Mouse (Mus musculus): ENCODE measurements around the gene Emc6. TPM values are rescaled to one million over a fixed set of nuclear protein-coding genes. Genes with fewer than 3 reads are reported as not detected.

Gene Emc6
- polyA plus RNA-seq, 1 experiment, result 47.9 TPM

DNA sequence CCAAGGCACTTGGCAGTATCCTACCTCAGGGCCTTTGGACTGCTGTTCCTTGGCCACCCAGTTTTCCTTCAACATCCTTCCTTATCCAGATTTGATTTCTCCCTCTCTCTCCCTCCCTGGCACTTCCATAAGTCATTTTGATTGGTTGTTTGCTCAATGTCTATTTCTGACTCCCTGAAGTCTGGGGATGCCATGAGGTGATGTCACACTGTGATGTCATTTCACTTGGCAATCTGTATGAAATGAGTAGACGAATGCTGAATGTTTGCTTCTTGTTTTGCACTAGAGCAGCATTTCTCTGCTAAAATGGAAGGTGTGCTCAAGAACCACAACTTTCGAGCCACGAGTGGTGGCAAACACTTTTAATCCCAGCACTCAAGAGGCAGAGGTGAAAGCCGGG lies 15.2 kb downstream of the Emc6 start:
- Histone ChIP-seq H3K4me1 (ENCODE audit: control insufficient read depth, insufficient read depth, low read length) (no peaks in the 10 kb centered on the region; the same call in 1 of the 2 replicates), H3K4me3 (replicated peaks; ENCODE audit: extremely low read depth, low read depth, low read length) (no peak overlapping the region)
- no peak for TF ChIP-seq CTCF (IDR thresholded peaks at IDR 0.05; ENCODE audit: insufficient read depth, low read length)
- TF ChIP-seq POLR2A (IDR thresholded peaks at IDR 0.05; ENCODE audit: borderline replicate concordance, extremely low read depth, low read depth, low read length), result no peak
- 67% methylated on average over 4 of the region's 4 CpGs for WGBS
- DNase-seq, result no peak

DNA sequence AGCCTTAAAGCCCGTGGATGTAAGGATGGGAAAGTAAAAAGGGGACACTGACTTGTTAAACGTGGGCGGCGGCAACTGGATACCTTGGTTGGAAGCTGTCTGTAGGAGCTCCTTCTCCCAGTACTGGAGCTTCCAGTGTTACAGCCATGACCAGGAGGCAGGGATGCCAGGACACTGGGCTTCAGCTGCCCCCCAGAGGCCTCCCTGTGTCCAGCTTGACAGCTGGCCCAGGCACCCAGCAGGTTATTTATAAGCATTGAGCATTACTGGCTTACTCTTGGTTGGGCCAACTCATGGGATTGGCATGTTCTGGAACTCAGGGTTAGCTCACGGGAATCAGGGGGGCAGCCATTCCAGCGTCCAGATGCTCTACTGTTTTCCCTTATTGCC lies 16.0 kb downstream of the Emc6 start:
- H3K4me3 ChIP-seq (replicated peaks; ENCODE audit: extremely low read depth, low read depth, low read length), result peak overlapping the region; percentile 59
- 21% methylated on average over 6 of the region's 6 CpGs for WGBS
- TF ChIP-seq POLR2A (IDR thresholded peaks at IDR 0.05; ENCODE audit: borderline replicate concordance, extremely low read depth, low read depth, low read length) (no peak), CTCF (IDR thresholded peaks at IDR 0.05; ENCODE audit: insufficient read depth, low read length) (no peak)
- DNase-seq, result peak; percentile 47
- no peaks in the 10 kb centered on the region; the same call in 1 of the 2 replicates for H3K4me1 ChIP-seq (ENCODE audit: control insufficient read depth, insufficient read depth, low read length)

DNA sequence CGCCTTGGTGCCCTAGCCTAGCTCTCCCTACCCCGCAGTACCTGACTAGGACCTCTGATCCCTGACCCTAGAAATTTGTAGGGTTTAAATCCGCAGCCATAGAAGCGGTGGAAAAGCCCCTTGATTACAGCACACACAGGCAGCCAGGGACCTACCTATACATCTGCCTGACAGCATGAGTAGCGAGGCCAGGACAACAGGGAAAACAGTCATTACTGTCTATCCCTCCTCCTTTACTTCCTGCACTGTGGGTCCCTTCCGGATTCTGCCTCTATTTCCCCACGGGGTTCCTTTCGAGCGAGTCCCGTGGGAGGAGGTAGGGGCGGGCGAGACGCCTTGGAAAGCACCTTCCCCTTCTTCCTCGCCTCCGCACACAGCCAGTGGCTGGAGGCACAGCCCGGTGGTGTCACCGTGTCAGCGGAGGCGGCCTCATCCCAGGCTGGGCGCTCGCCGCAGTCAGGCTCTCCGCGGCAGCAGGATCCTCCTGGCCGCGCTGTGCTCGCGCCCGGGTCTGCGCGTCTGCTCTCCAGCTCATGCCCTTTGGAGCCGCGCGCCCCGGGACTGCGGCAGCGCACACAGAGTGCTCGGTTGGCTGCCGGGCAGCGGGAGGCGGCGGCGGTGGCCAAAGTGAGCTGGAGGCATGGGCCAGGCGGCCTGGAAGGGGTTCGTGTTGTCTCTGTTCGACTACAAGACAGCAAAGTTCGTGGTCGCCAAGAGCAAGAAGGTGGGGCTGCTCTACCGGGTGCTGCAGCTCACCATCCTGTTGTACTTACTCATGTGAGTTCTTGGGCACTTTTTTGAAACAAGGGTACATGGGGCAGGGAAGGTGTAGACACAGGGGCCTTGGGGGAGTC lies 16.7 kb downstream of the Emc6 start, which contains the start of gene P2rx5:
Gene P2rx5, plus strand, starts transcription at position 465 of the 854 bp plus-strand sequence.
- no peaks in the 10 kb centered on the region; the same call in 1 of the 2 replicates for H3K4me1 ChIP-seq (ENCODE audit: control insufficient read depth, insufficient read depth, low read length)
- H3K4me3 ChIP-seq (replicated peaks; ENCODE audit: extremely low read depth, low read depth, low read length), result peak within 1 kb of the TSS; percentile 59
- DNase-seq, result peak; percentile 54
- TF ChIP-seq POLR2A (IDR thresholded peaks at IDR 0.05; ENCODE audit: borderline replicate concordance, extremely low read depth, low read depth, low read length) (no peak), CTCF (IDR thresholded peaks at IDR 0.05; ENCODE audit: insufficient read depth, low read length) (no peak)
- 4% methylated on average over 49 of the region's 49 CpGs for WGBS

DNA sequence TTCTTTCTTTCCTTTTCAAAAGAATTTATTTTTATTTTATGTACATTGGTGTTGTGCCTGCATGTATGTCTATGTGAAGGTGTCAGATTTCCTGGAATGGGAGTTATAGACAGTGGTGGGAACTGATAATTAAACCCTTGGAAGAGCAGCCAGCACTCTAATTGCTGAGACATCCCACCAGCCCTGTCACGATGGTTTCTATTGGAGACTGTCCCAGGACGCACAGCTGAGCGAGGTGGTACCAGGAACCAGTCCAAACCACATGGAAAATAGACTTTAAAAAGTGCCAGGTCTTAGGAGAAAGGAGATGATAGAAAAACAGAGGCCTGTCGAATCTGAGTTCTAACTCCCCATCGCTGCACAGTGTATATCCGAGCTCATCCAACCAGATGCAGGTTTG lies 21.8 kb downstream of the Emc6 start:
- DNase-seq, result no peak
- Histone ChIP-seq H3K4me1 (ENCODE audit: control insufficient read depth, insufficient read depth, low read length) (no peaks in the 10 kb centered on the region), H3K4me3 (replicated peaks; ENCODE audit: extremely low read depth, low read depth, low read length) (no peak overlapping the region)
- TF ChIP-seq CTCF (IDR thresholded peaks at IDR 0.05; ENCODE audit: insufficient read depth, low read length) (no peak), POLR2A (IDR thresholded peaks at IDR 0.05; ENCODE audit: borderline replicate concordance, extremely low read depth, low read depth, low read length) (no peak)
- WGBS, result 66% methylated on average over 6 of the region's 6 CpGs

DNA sequence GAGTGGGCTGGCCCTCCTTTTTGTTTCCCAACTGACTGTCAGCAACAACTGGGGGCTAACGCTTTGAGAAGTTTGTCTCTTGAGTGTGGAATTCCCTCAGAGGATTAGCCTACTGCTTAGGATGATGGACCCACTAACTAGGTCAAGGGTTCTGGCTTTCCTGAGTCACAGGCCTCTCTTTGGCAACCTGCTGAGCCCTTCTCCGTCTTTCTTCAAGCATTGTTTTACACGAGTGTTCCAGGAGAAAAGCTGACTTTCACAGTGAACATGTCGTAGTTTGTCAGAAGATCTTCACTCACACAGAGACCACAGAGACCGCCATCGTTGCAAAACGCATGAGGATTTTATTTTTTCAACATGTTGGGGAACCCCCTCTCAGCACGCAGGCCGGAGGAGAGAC lies 28.6 kb downstream of the Emc6 start:
- 0 out of 2 replicates have a peak, but pooled peaks cover 2% of the 10 kb centered on the region for H3K4me1 ChIP-seq (ENCODE audit: control insufficient read depth, insufficient read depth, low read length)
- H3K4me3 ChIP-seq (replicated peaks; ENCODE audit: extremely low read depth, low read depth, low read length), result no peak overlapping the region
- TF ChIP-seq CTCF (IDR thresholded peaks at IDR 0.05; ENCODE audit: insufficient read depth, low read length) (no peak), POLR2A (IDR thresholded peaks at IDR 0.05; ENCODE audit: borderline replicate concordance, extremely low read depth, low read depth, low read length) (no peak)
- no peak for DNase-seq
- WGBS, result 69% methylated on average over 9 of the region's 9 CpGs

DNA sequence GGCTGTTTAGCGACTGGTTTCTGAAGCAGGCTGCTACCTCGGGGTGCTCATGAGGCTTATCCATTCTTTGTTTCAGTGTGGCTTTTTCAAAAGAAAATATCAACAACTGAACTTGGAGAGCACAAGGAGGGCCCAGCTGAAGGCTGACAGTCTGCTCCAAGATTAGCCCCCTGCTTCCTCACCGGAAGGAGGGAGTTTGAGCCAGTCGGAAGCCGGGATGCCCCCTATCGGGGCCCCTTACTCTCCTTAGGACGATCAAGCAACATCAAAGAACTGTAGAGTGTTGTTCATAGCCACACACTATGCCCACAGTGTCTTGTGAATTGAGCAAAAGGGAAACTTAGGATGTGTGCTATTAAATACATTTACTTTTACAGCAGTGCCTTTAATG lies 29.9 kb downstream of the Emc6 start:
- TF ChIP-seq CTCF (IDR thresholded peaks at IDR 0.05; ENCODE audit: insufficient read depth, low read length) (no peak), POLR2A (IDR thresholded peaks at IDR 0.05; ENCODE audit: borderline replicate concordance, extremely low read depth, low read depth, low read length) (no peak)
- Histone ChIP-seq H3K4me1 (ENCODE audit: control insufficient read depth, insufficient read depth, low read length) (0 out of 2 replicates have a peak, but pooled peaks cover 2% of the 10 kb centered on the region), H3K4me3 (replicated peaks; ENCODE audit: extremely low read depth, low read depth, low read length) (no peak overlapping the region)
- DNase-seq, result no peak
- 54% methylated on average over 7 of the region's 7 CpGs for WGBS

DNA sequence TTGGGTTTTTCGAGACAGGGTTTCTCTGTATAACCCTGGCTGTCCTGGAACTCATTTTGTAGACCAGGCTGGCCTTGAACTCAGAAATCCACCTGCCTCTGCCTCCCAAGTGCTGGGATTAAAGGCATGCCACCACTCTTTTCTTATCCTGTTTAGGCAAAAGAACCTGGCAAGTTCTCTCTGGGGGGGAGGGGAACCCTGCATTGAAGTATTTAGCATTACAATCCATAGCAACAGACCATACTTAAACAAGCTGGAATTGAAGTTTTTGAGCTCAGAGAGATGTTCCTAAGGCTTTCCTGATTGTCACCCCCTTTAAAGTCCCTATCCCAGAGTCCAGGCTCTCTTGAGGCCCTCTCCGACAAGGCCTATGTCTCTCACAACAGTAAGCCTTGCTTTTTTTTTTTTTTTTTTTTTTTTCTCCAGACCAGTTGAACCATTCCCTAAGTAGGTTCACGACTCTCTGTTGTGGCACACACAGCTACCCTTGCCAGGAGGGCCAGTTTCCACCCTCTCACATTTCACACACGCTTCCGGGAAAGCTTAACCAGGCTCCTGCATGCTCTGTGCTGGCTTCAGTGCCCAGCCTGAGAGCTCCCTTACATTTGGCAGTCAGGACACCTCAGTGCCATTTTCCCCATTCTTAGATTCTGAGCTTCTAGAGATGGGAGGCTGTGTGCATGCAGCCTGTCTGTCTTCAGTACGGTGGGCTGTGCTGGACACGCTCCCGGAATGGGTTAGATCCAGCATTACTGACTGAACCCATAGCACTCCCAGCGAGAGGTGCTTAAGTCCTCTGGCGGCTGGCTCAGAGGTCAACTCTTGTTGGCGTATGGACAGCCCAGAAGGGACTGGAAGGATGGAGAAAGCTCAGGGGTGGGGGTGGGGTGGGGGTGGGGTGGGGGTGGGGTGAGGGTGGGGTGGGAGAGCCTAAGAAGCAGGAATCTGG lies 30.5 kb downstream of the Emc6 start:
- Histone ChIP-seq H3K4me3 (replicated peaks; ENCODE audit: extremely low read depth, low read depth, low read length) (no peak overlapping the region), H3K4me1 (ENCODE audit: control insufficient read depth, insufficient read depth, low read length) (0 out of 2 replicates have a peak, but pooled peaks cover 2% of the 10 kb centered on the region)
- no peak for DNase-seq
- TF ChIP-seq CTCF (IDR thresholded peaks at IDR 0.05; ENCODE audit: insufficient read depth, low read length) (no peak), POLR2A (IDR thresholded peaks at IDR 0.05; ENCODE audit: borderline replicate concordance, extremely low read depth, low read depth, low read length) (no peak)
- WGBS, result 61% methylated on average over 10 of the region's 11 CpGs

DNA sequence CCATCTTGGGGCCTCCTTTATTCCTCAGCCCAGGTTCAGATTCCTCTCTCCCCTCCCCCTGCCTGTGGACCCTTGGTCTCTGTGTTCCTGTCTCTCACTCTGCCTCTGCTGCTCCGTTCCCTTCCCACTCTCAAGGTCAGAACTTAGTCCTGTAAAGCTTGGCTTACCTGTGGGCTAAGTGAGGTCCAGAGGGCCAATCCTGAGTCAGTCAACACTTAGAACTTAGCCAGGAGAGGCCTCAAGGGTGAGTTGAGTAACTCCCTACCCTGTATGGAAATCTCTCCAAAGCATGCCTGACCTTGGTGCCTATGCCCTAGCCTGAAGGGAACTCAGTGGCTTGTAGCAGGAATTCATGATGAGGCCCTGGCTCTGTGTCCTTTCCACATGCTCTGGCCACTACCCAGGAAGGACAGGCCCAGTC lies 32.6 kb downstream of the Emc6 start:
- peak; percentile 47 for DNase-seq
- H3K4me3 ChIP-seq (replicated peaks; ENCODE audit: extremely low read depth, low read depth, low read length), result no peak overlapping the region
- H3K4me1 ChIP-seq (ENCODE audit: control insufficient read depth, insufficient read depth, low read length), result 0 out of 2 replicates have a peak, but pooled peaks cover 2% of the 10 kb centered on the region
- 60% methylated on average over 1 of the region's 1 CpGs for WGBS
- TF ChIP-seq CTCF (IDR thresholded peaks at IDR 0.05; ENCODE audit: insufficient read depth, low read length) (no peak), POLR2A (IDR thresholded peaks at IDR 0.05; ENCODE audit: borderline replicate concordance, extremely low read depth, low read depth, low read length) (no peak)

All from lung, adult 2 months (tissue).